Mouse (Mus musculus) R1 (cell line): Measurements from ENCODE around the gene Mrgprd.
A peak's percentile ranks its signal among the peaks of the same experiment; 100 is the strongest.

Source experiments
- DNase-seq: peaks from one replicate; pipeline ENCODE4 v3.0.0-alpha.2; 2018; ENCODE audit warnings: low read depth, low spot score

The Mrgprd gene

DNA sequence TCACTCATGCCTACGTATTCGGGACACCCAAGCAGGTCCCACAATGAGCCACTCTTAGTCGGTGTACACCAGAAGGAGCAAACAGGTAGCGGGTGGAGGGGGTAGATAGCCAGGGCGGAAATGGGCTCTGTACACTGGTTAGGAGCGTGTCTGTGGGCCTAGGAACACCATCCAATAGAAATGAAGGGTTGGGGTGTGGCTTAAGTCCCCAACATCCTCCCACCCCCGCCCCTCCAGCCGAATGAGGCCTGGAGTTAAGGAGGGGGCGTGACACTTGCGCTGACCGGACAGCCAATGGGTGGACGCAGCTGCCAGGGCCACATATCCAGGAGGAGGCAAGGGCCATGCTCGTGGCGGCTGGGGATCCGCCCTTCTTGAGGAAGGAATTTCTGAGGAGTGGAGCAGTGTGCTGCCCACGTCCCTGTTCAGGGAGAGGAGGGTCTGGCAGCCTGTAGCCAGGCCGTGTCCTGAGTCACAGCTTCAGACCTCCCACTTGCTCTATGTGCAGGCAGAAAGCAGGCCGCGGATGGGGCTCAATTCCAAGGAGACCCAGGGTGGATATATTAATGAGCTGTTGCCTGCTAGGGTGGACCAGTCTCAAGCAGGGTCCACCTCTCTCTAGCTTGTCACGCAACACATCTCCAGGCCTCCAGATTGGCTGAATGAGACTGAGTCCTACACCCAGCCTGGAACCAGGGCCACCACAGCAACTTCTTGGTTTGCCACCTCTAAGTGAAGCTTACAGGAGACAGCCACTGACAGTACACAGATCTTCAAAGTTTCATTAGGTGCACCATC lies 11.9 kb upstream of the Mrgprd start:
- DNase-seq = peak; percentile 98

GRCm38 (mm10) chr7:145304153-145304552 lies 10.5 kb upstream of the Mrgprd start:
- no peak for DNase-seq

GRCm38 (mm10) chr7:145307636-145308035 lies 7.0 kb upstream of the Mrgprd start:
- no peak for DNase-seq

GRCm38 (mm10) chr7:145308061-145308675 lies 6.5 kb upstream of the Mrgprd start:
- DNase-seq = no peak

DNA sequence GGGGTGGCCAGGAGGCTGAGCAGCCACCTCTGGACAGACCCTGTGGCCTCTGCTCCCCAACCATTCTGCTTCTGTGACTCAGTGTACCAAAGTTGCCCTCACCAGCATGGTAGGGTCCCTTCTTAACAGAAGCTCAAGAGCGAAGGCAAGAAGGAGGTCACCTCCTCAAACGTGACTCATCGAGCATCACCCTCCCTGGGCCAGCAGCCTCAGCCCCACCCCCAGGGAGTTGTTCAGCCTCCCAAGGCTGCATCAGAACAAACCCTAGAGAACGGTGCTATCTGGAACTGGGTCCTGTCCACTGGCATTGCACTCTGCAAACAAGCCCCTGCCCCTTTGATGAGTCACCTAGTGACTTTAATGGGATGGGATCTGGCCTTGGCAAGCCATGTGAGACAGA lies 5.8 kb upstream of the Mrgprd start:
- DNase-seq = no peak

- no peak for DNase-seq
Measured at GRCm38 (mm10) chr7:145309877-145310276, 4.8 kb upstream of the Mrgprd start.

- DNase-seq = no peak
Measured at GRCm38 (mm10) chr7:145310526-145310925, 4.1 kb upstream of the Mrgprd start.

DNA sequence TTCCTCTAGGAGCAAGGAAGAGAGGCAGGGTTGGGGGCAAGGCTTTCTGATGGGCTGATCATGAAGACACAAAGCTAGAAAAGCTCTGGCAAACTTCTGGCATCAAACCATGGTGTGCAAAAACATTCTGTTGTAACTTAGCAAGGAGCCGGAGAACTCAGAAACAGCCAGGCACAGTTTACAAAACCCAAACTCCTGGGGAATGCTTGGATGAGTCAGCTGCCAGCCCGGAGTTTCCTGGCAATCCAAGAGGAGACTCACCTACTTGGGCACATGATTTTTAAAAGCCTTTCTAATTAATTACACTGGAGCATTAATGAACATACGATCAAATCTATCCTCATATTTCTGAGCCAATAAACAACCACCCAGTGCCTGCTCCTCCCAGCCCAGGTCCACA lies 2.5 kb upstream of the Mrgprd start:
- no peak for DNase-seq

DNA sequence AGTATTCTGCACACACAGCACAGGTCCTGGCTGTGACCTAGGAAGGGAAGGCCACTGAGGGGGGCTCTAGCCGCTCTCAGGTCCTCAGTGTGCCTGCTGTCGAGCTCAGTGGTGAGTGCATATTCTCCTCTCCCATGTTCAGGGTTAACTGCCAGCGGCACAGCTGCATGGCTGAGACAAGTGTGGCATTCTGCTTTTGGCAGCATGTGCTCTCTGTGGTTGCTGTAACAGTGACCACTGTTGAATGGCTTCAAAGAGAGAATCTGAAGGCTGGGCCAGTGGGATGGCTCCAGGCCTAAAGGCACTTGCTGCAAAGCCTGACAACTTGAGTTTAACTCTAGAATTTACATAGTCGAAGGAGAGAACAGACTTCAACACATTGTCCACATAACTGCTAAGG lies 2.9 kb downstream of the Mrgprd start:
- DNase-seq = no peak

GRCm38 (mm10) chr7:145319481-145319880 lies 4.8 kb downstream of the Mrgprd start:
- DNase-seq = no peak

DNA sequence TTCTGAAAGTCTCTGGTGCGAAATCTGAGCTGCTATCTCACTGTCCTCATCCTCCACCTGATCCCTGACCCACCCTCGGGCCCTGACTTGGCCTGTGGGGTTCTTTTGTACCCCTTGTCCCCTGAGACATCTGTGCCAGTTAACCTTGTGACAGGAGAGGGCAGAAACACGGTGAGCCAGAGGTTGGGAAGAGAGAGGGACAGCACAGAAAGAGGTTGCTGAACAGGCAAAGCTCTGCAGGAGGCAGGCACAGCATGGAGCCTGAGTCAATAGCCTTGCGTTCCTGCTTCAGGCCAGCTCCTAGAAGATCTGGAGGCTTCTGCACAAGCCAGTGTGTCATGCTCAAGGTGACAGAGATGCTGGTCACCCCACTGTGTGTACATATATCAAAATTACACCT lies 9.0 kb downstream of the Mrgprd start:
- DNase-seq = no peak

DNA sequence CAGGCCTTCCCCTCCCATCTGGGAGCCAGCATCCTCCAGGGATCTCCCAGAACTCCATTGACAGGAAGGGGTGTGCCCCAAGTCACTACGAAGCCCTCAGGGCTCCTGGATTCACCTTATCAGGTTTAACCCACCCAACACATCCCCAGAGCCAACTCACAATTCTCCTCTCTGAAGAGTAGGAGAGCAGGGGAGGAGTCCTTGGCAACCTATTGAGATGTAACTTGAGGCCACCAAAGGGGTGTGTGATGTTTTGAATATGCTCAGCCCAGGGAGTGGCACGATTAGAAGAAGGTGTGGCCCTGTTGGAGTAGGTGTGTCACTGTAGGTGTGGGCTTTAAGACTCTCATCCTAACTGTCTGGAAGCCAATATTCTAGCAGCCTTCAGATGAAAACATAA lies 11.1 kb downstream of the Mrgprd start:
- peak; percentile 94 for DNase-seq

DNA sequence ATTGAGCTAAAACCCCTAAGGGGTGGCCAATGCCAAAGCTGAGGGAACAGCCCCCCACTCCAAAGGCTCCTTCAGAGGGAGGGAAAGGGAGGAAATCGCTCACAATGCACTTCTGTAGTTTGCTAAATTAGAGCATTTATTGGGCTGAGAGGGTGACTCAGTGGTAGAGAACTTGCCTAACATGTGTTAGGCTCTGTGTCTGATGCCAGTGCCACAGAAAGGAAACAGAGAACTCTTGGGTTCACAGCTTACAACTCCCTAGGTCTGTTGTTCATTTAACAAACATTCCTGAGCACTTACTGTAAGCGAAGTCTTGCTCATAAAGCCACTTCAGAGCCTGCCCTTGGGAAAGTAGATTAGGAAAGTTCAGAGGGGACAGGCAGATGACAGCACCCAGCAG lies 15.3 kb downstream of the Mrgprd start:
- no peak for DNase-seq

GRCm38 (mm10) chr7:145330641-145331040 lies 16.0 kb downstream of the Mrgprd start:
- DNase-seq = no peak

DNA sequence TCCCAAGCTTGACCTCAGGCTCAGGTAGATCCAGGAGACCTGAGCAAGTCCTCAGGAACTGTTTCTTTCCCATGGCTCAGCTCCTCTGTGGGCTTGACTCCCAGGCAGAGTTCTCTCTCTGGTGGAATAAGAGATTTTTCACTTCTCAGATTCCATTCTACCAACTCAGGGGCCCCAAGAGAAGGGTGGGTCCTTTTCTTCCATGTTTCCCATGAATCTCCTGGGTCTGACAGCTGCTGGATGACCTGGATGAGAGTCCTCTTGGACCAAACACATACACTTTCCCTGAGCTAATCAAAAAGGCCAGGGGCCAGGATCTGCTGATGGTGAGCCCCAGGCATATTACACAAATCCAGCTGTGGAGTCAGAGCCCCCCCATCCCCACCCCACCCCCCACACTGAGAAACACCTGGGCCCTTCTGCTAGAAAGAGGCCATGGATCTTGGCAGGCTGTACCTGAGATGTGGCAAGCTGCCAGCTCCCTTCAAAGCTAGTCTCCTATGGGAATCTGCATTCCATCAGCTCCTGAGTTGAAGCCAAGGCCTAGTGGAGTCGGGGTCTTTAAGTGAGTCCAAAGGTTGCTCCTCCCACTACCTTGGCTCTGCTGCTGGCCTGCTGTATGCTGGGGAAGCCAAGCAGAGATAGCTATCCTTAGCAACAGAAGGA lies 17.9 kb downstream of the Mrgprd start:
- DNase-seq = no peak

DNA sequence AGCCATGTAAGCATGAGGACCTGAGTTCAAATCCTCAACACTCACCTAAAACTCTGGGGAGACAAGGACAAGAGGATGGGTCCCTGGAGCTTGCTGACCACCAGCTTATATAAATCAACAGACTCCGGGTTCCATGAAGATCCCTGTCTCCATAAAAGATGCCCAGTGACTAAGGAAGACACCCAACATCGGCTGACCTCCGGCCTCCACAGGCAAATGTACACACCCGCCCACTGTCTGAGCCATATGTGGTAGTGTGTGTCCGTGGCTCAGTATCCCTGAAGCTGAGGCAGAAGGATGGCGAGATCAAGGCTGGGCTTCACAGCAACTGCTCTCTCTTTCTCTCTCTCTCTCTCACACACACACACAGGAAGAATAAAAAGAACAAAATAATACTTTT lies 19.3 kb downstream of the Mrgprd start:
- no peak for DNase-seq

- DNase-seq = no peak
Measured at GRCm38 (mm10) chr7:145334428-145335027, 19.9 kb downstream of the Mrgprd start.

DNA sequence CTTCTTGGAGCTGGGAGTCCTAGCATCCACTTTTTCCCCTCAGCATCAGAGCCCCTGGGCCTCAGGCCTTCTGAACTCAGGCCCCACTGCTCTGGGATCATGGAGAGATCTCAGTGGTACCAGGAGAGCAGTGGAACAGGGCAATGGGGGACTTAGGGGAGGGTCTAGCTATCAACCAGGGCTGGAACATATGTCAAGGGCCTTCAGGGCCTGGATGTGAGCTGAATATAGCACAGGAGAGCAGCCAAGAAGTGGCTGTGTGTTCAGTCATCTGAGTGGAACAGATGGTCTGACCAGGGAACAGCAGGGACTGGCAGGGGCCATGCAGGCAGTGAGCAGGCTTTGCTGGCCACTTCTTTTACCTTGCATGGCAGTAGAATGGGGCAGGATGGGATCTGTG lies 20.6 kb downstream of the Mrgprd start:
- no peak for DNase-seq

DNA sequence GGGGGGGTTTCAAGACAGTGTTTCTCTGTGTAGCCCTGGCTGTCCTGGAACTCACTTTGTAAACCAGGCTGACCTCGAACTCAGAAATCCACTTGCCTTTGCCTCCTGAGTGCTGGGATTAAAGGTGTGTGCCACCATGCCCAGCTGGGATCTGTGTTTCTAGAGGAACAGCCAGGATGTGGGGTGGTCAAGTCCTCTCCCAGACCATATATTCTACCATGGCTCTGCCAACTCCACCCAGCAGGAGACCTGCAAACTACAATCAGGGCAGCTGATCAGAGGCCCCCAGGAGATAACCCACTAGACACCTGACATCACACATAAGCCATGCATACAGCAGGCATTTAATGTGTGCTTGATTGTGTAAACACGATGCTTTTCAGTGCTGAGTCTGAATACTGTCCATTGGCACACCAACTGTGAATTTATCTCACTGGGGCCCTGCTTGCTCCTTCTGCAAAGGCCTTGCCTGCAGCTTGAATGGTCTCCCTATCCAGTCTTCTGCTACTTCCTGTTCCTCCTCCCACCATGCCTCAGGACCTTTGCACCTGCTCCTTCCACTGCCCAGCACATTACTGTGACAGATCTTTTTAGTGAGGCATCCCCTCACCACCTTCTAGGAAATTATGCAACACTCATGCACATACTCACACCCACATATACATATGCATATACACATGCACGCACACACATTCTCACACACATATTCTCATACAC lies 21.1 kb downstream of the Mrgprd start:
- no peak for DNase-seq

GRCm38 (mm10) chr7:145337889-145338288 lies 23.3 kb downstream of the Mrgprd start:
- no peak for DNase-seq

DNA sequence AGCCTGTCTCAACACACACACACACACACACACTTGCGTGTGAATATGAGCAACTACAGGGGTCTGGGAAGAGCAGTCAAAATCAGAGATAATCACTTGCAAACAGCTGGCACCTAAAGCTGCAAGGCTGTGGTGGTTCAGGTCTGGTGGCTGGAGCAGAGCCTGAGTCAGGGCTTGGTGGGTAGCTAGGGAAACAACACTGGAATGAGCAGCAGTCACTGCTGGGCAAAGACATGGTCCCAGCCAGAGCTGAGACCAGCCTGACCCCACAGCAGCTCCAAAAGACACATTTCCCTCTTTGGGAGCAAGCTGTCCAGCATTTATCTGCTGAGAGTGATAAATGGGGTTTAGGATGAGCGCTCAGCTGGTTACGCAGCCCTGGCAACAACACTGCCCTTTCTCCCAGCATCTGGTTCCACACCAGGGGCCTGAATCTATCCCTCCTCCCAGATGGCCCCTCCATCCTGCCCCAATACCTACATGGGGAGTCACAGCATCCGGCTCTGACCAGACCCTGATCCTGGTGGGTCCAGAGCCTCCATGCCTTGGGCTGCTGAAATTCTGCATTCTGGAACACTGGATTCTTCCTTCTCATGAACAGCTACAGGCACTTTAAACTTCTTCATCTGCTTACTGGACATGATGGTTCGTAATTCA lies 25.7 kb downstream of the Mrgprd start:
- no peak for DNase-seq
